Mouse (Mus musculus): ENCODE measurements at regions not wholly inside any gene's neighbourhood (a gene's known extent, or its start where the extent isn't known, plus 50 kb on each side); places are given as distances from the start of the nearest gene placed in this dataset.
A peak's percentile ranks its signal among the peaks of the same experiment; 100 is the strongest.

GRCm38 (mm10) chr1:138908860-138909259 lies 52.2 kb upstream of the 2310009B15Rik start:
- DNase-seq (ENCODE audit: low spot score), result no peak

GRCm38 (mm10) chr1:138909654-138910053 lies 53.0 kb upstream of the 2310009B15Rik start:
- DNase-seq (ENCODE audit: low spot score), result no peak

GRCm38 (mm10) chr1:138912156-138912616 lies 51.0 kb upstream of the Dennd1b start:
- DNase-seq (ENCODE audit: low spot score), result peak; percentile 39

- peak; percentile 18 for DNase-seq (ENCODE audit: low spot score)
These were observed 50.3 kb upstream of the Dennd1b start for GRCm38 (mm10) chr1:138912928-138913327.

- DNase-seq (ENCODE audit: low spot score), result no peak
These were observed 49.8 kb upstream of the Dennd1b start for GRCm38 (mm10) chr1:138913428-138913827.

Data from ovary, postnatal 14 days (tissue).